Mouse (Mus musculus) E14TG2a.4 (cell line): Measurements from ENCODE around the gene Elf3.

Source experiments
- H3K27me3 ChIP-seq: 2 replicates; pipeline ENCODE4 v1.6.1; 2014; ENCODE audit warnings: low read length, control low read depth; ENCODE audit not compliant: insufficient read depth
- H3K36me3 ChIP-seq: 2 replicates; pipeline ENCODE4 v1.6.1; 2014; ENCODE audit warnings: low read length, control low read depth; ENCODE audit not compliant: insufficient read depth
- H3K4me1 ChIP-seq: replicated peaks from 2 replicates; pipeline ENCODE4 v1.6.1; 2014; ENCODE audit warnings: low read depth, low read length, control low read depth
- H3K4me3 ChIP-seq: replicated peaks from 2 replicates; pipeline ENCODE4 v1.5.1; 2014; ENCODE audit warnings: mild to moderate bottlenecking, low read length
- H3K9me3 ChIP-seq: 2 replicates; pipeline ENCODE4 v1.6.1; 2014; ENCODE audit warnings: low read length, control low read depth
- CTCF ChIP-seq: conservative IDR thresholded peaks from 2 replicates; pipeline ENCODE4 v1.5.1; 2014; ENCODE audit warnings: low read length
- NANOG ChIP-seq: IDR thresholded peaks from 2 replicates; pipeline ENCODE4 v1.6.1; 2014; ENCODE audit warnings: borderline replicate concordance, low read length, mixed read lengths
- POU5F1 ChIP-seq: IDR thresholded peaks from 2 replicates; pipeline ENCODE4 v1.6.1; 2014; ENCODE audit warnings: low read length, borderline replicate concordance

The Elf3 gene

GRCm38 (mm10) chr1:135271371-135271770 is 13.0 kb upstream of the Elf3 start:
- no peak for TF ChIP-seq POU5F1
- no peak for TF ChIP-seq CTCF
- no peak for TF ChIP-seq NANOG

GRCm38 (mm10) chr1:135267663-135268446 is 9.5 kb upstream of the Elf3 start:
- H3K4me1 ChIP-seq, result peaks cover 17% of the 10 kb centered on the region
- H3K36me3 ChIP-seq, result peaks cover 47% of the 10 kb centered on the region
- TF ChIP-seq POU5F1 (no peak), CTCF (no peak), NANOG (no peak)
- H3K27me3 ChIP-seq, result no peaks in the 10 kb centered on the region
- H3K4me3 ChIP-seq, result no peak overlapping the region
- no peaks in the 10 kb centered on the region for H3K9me3 ChIP-seq

More at GRCm38 (mm10) chr1:135271371-135271770, 13.0 kb upstream of the Elf3 start:
- H3K9me3 ChIP-seq, result no peaks in the 10 kb centered on the region
- H3K27me3 ChIP-seq, result no peaks in the 10 kb centered on the region
- H3K4me3 ChIP-seq, result no peak overlapping the region
- H3K36me3 ChIP-seq, result peaks cover 25% of the 10 kb centered on the region
- H3K4me1 ChIP-seq, result 0 out of 2 replicates have a peak, but pooled peaks cover 10% of the 10 kb centered on the region

GRCm38 (mm10) chr1:135265834-135266233 is 7.5 kb upstream of the Elf3 start:
- TF ChIP-seq CTCF (no peak), NANOG (no peak), POU5F1 (no peak)
- no peaks in the 10 kb centered on the region for H3K27me3 ChIP-seq
- no peak overlapping the region for H3K4me3 ChIP-seq
- peaks cover 26% of the 10 kb centered on the region for H3K4me1 ChIP-seq
- no peaks in the 10 kb centered on the region for H3K9me3 ChIP-seq
- H3K36me3 ChIP-seq, result peaks cover 50% of the 10 kb centered on the region

- H3K27me3 ChIP-seq, result no peaks in the 10 kb centered on the region
- peaks cover 50% of the 10 kb centered on the region for H3K36me3 ChIP-seq
- H3K4me1 ChIP-seq, result peaks cover 50% of the 10 kb centered on the region
- TF ChIP-seq NANOG, result no peak
- TF ChIP-seq POU5F1, result no peak
- no peak for TF ChIP-seq CTCF
- no peaks in the 10 kb centered on the region for H3K9me3 ChIP-seq
- H3K4me3 ChIP-seq, result no peak overlapping the region
These were observed 4.9 kb upstream of the Elf3 start for GRCm38 (mm10) chr1:135263316-135263715.

GRCm38 (mm10) chr1:135262329-135262728 is 4.0 kb upstream of the Elf3 start:
- Histone ChIP-seq H3K9me3 (no peaks in the 10 kb centered on the region), H3K36me3 (peaks cover 46% of the 10 kb centered on the region)
- TF ChIP-seq NANOG, result no peak
- TF ChIP-seq POU5F1, result no peak
- no peak for TF ChIP-seq CTCF

GRCm38 (mm10) chr1:135260931-135261330 is 2.6 kb upstream of the Elf3 start:
- peaks cover 73% of the 10 kb centered on the region for H3K4me1 ChIP-seq
- no peaks in the 10 kb centered on the region for H3K9me3 ChIP-seq
- TF ChIP-seq CTCF (no peak), NANOG (no peak), POU5F1 (no peak)
- H3K36me3 ChIP-seq, result peaks cover 47% of the 10 kb centered on the region
- no peaks in the 10 kb centered on the region for H3K27me3 ChIP-seq
- H3K4me3 ChIP-seq, result peak overlapping the region; percentile 18; the same call in 1 of the 2 replicates

More at GRCm38 (mm10) chr1:135262329-135262728, 4.0 kb upstream of the Elf3 start:
- Histone ChIP-seq H3K4me3 (no peak overlapping the region), H3K4me1 (peaks cover 59% of the 10 kb centered on the region), H3K27me3 (no peaks in the 10 kb centered on the region)

- Histone ChIP-seq H3K27me3 (no peaks in the 10 kb centered on the region), H3K4me1 (peaks cover 91% of the 10 kb centered on the region), H3K36me3 (peaks cover 50% of the 10 kb centered on the region), H3K4me3 (peak overlapping the region; percentile 77), H3K9me3 (peaks cover 5% of the 10 kb centered on the region; the same call in 1 of the 2 replicates)
- no peak for TF ChIP-seq NANOG
- peak; percentile 70 for TF ChIP-seq CTCF
These were observed 714 bp upstream of the Elf3 start for GRCm38 (mm10) chr1:135259128-135259436.

GRCm38 (mm10) chr1:135256299-135256698 is 2.1 kb downstream of the Elf3 start:
- Histone ChIP-seq H3K4me1 (peaks cover 97% of the 10 kb centered on the region), H3K4me3 (peak overlapping the region; percentile 77), H3K9me3 (peaks cover 5% of the 10 kb centered on the region; the same call in 1 of the 2 replicates), H3K36me3 (peaks cover 50% of the 10 kb centered on the region), H3K27me3 (no peaks in the 10 kb centered on the region)
- TF ChIP-seq CTCF (peak; percentile 5), POU5F1 (no peak), NANOG (no peak)

- H3K4me3 ChIP-seq, result no peak overlapping the region
- H3K27me3 ChIP-seq, result no peaks in the 10 kb centered on the region
- TF ChIP-seq POU5F1, result no peak
- TF ChIP-seq NANOG, result no peak
- TF ChIP-seq CTCF, result no peak
- peaks cover 98% of the 10 kb centered on the region for H3K4me1 ChIP-seq
- H3K36me3 ChIP-seq, result peaks cover 50% of the 10 kb centered on the region
- peaks cover 5% of the 10 kb centered on the region; the same call in 1 of the 2 replicates for H3K9me3 ChIP-seq
These were observed 5.5 kb downstream of the Elf3 start for GRCm38 (mm10) chr1:135252854-135253253.
